Mouse (Mus musculus) gastrocnemius, postnatal 36 days (tissue): ENCODE measurements around the gene Cox6b2. TPM values are rescaled to one million over a fixed set of nuclear protein-coding genes. Genes with fewer than 3 reads are reported as not detected.

ENCODE experiments used
- DNase-seq, 2 experiments: peaks; one replicate each; pipeline ENCODE4 v3.0.0; 2022
- intact Hi-C: fragments of 180-260 bp; cut with DNase I; formaldehyde crosslinking; loops from one replicate; pipeline ENCODE4 v1.15.1; 2025
- total RNA-seq, 2 experiments: library from RNA; stranded (reverse); gene quantifications; 2 replicates each; pipeline ENCODE4 v1.2.3; 2021

The Cox6b2 gene
- total RNA-seq, 2 experiments from 2014 or later: 1.4 to 1.9 TPM

GRCm38 (mm10) chr7:4731090-4731489, 21.8 kb downstream of the Cox6b2 start:
- DNase-seq: no peak
- intact Hi-C loops: no loop called here

DNA sequence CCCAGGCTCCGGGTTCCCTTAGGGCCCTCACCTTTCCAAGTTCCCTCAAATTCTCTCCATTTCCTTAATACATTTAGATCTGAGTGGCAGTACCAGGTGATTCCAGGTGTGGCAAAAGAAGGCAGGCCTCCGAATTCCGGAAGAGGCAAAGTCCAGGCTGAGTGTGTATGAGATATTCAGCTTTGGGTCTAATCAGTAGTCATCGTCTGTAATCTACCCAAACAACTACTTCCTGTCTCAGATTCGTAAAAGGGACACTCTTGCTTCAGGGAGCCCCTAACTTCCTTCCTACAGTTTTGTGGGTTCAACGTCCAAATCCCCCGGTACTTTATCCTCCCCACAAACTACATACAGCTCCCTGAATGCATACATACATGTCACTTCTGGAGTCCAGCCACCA, 27.7 kb downstream of the Cox6b2 start, which contains the start of gene Tmem150b:
Gene Tmem150b, minus strand, starts transcription at position 81 of the 400 bp plus-strand sequence.
- intact Hi-C loops: no loop called here
- DNase-seq: no peak

GRCm38 (mm10) chr7:4724359-4724758, 28.5 kb downstream of the Cox6b2 start:
- intact Hi-C loops: no loop called here
- no peak for DNase-seq

DNA sequence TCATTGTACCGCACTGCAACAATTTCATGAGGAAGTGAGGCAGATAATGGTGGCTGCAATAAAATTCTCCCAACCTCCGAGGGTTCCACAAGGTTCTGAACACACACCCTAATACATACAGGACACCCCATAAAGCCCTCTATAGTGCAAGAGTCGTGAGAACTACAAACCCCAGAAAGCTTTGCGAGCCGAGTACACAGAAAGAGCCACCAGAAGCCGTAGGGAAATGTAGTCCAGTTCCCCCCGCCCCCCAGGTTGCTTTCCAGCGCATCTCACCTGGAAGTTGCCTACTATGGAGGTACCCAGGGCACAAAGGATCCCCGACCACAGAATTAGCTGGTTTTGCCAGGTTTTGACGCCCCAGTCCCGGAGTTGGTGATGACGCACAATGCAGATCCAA, 29.4 kb downstream of the Cox6b2 start:
- DNase-seq: no peak
- intact Hi-C loops: no loop called here

DNA sequence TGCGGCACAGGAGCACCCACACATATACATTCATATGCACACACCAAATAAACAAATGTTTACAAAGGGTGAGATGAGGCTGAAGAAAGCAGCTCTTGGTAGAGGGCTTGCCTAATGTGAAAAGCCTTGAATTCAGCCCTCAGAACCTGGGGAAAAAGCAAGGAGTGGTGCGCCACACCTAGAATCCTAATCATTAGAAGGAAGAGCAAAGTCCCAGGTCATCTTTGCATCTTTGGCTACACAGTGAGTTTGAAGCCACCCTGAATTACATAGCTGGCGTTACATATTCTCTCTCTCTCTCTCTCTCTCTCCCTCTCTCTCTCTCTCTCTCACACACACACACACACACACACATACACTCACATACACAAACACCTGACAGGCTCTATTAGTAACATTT, 33.6 kb downstream of the Cox6b2 start:
- intact Hi-C loops: no loop called here
- DNase-seq: no peak

DNA sequence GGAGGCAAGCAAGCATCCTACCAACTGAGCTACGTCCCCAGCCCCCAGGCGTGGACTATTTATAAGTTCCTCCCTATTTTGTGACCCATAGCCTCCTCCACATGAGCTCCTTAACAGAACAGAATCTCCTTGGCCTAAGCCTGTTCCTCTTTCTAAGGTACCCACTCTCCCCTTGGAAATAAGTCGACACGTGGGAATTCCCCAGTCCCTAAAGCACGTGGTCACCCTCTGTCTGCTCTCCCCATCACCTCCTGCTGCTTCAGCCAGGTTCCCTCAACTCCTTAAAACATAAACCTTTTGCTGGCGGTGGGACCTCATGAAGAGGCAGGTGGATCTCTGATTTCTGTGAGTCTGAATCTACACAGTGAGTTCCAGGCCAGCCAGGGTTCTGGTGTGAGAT, 35.9 kb downstream of the Cox6b2 start:
- DNase-seq: no peak
- intact Hi-C loops: no loop called here

DNA sequence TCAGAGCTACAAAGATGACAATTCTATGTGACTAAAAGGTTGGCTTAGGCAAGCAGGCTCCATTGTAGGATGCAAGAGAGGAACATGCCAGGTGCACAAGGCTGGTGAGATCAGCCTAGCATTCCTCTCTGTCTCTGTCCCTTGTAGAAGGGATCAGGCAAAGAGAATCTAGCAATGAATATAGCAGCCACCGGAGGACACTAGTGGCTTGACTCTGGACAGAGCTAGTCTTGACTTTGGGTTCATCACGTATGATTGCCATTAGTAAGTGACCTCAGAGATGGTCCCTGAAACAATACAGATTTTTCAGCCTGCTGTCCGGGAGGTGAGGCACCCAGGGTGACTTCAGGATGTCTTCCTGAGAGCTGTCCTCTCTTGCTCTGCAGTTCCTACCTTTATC, 40.3 kb downstream of the Cox6b2 start:
- no peak for DNase-seq
- intact Hi-C loops: no loop called here

- DNase-seq: no peak
- intact Hi-C loops: no loop called here
Measured at GRCm38 (mm10) chr7:4705098-4705497, 47.8 kb downstream of the Cox6b2 start.

DNA sequence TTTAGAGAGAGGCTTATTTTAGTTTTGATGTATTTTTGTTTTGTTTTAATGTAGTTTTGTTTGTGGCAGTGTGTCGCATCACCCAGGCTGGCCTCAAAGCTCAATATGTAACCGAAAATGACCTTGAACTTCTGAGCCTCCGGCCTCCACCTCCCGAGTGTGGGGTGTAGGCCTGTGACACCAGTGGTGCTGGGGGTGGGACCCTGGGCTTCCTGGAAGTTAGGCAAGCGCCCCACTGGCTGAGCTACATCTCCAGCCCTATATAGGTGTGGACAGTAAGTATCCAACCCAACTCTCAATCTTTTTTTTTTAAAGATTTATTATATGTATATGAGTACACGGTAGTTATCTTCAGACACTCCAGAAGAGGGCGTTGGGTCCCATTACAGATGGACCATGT, 49.7 kb downstream of the Cox6b2 start:
- DNase-seq: no peak
- intact Hi-C loops: no loop called here

DNA sequence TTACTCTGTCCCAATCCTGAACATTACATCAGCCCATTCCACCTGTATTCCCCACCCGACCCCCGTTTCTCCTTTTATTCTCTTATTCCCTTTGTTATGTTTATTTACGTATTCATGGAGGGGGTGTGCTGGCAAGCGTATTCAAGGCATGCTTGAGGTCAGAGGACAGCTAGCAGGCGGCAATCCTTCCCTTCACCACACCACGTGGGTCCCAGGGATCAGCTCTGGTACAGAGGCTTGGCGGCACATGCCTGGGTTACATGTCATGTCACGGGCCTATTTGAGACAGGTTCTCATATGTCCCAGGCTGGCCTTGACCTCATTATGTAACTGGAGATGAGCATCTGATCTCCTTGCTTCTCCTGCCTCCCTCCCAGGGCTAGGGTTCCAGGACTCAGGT, 50.6 kb downstream of the Cox6b2 start:
- no peak for DNase-seq
- intact Hi-C loops: no loop called here

Other genes with a start within 250 kb of the Cox6b2 start
- gene Tnnt1, start 236.7 kb downstream of the Cox6b2 start, total RNA-seq: 100 to 1,000 TPM; 181 to 818 TPM
- gene Tnni3, start 228.9 kb downstream of the Cox6b2 start, total RNA-seq: under 1 TPM; 0.44 to 0.64 TPM
- not detected for gene Dnaaf3, start 220.6 kb downstream of the Cox6b2 start, total RNA-seq
- not detected for gene Syt5, start 205.6 kb downstream of the Cox6b2 start, total RNA-seq
- not detected for gene Ptprh, start 149.1 kb downstream of the Cox6b2 start, total RNA-seq
- gene Tmem86b, start 121.7 kb downstream of the Cox6b2 start, total RNA-seq: 1 to 10 TPM; 2.5 to 3.2 TPM
- 10 to 100 TPM; 40.2 to 42.4 TPM for gene Ppp6r1, start 94.1 kb downstream of the Cox6b2 start, total RNA-seq
- gene Hspbp1, start 68.0 kb downstream of the Cox6b2 start, total RNA-seq: 10 to 100 TPM; 22.4 to 24.9 TPM
- gene Brsk1, start 62.5 kb downstream of the Cox6b2 start, total RNA-seq: 1 to 10 TPM in 1 of 2 experiments, under 1 TPM in 1; 0.54 to 1.6 TPM
- not detected for gene Tmem150b, start 27.8 kb downstream of the Cox6b2 start, total RNA-seq
- 10 to 100 TPM in 1 of 2 experiments, 1 to 10 TPM in 1; 9.7 to 10.5 TPM for gene Kmt5c, start 13.0 kb downstream of the Cox6b2 start, total RNA-seq
- gene Fam71e2, start 18.2 kb upstream of the Cox6b2 start, total RNA-seq: not detected
- gene Il11, start 29.8 kb upstream of the Cox6b2 start, total RNA-seq: not detected
- not detected for gene Tmem190, start 29.8 kb upstream of the Cox6b2 start, total RNA-seq
- gene Tmem238, start 36.6 kb upstream of the Cox6b2 start, total RNA-seq: 1 to 10 TPM; 7.9 to 9.5 TPM
- 100 to 1,000 TPM; 431 to 514 TPM for gene Rpl28, start 39.8 kb upstream of the Cox6b2 start, total RNA-seq
- gene Ube2s, start 59.5 kb upstream of the Cox6b2 start, total RNA-seq: 10 to 100 TPM; 70.3 to 83.7 TPM
- gene Shisa7, start 91.6 kb upstream of the Cox6b2 start, total RNA-seq: not detected
- 1 to 10 TPM; 3.6 to 3.8 TPM for gene Isoc2b, start 117.2 kb upstream of the Cox6b2 start, total RNA-seq
- gene Isoc2a, start 124.1 kb upstream of the Cox6b2 start, total RNA-seq: 10 to 100 TPM; 21.0 to 28.3 TPM
- under 1 TPM; 0.20 TPM for gene Gm36210, start 153.4 kb upstream of the Cox6b2 start, total RNA-seq
- 1 to 10 TPM; 8.9 TPM for gene Zfp628, start 162.1 kb upstream of the Cox6b2 start, total RNA-seq
- gene Nat14, start 168.9 kb upstream of the Cox6b2 start, total RNA-seq: 1 to 10 TPM; 2.5 to 3.2 TPM
- gene Ssc5d, start 172.7 kb upstream of the Cox6b2 start, total RNA-seq: 10 to 100 TPM in 1 of 2 experiments, 1 to 10 TPM in 1; 8.8 to 11.1 TPM
- gene Sbk2, start 211.3 kb upstream of the Cox6b2 start, total RNA-seq: 10 to 100 TPM; 30.5 to 35.8 TPM
- 1 to 10 TPM; 1.6 to 1.7 TPM for gene Sbk3, start 218.1 kb upstream of the Cox6b2 start, total RNA-seq
- 1 to 10 TPM; 7.8 to 9.5 TPM for gene Zfp579, start 243.1 kb upstream of the Cox6b2 start, total RNA-seq